Mouse (Mus musculus) intestine, embryonic 15.5 days (tissue): ENCODE data around the gene Tpsb2. TPM values are rescaled to one million over a fixed set of nuclear protein-coding genes. Genes with fewer than 3 reads are reported as not detected.

Source experiments
- ATAC-seq: fragments of 200-750 bp; cut with Nextera tagmentation; 2 replicates; pipeline ENCODE4 v1.8.0; 2017; ENCODE audit warnings: moderate TSS enrichment, moderate library complexity
- H3K27ac ChIP-seq: fragments of 300-500 bp; sonication (generic); 2 replicates; pipeline ENCODE4 v1.5.1; 2015; ENCODE audit warnings: mild to moderate bottlenecking, inconsistent platforms
- H3K27me3 ChIP-seq: fragments of 300-500 bp; sonication (generic); replicated peaks from 2 replicates; pipeline ENCODE4 v1.6.1; 2015; ENCODE audit warnings: inconsistent platforms
- H3K36me3 ChIP-seq: fragments of 300-500 bp; sonication (generic); 2 replicates; pipeline ENCODE4 v1.6.1; 2015; ENCODE audit warnings: inconsistent platforms
- H3K4me1 ChIP-seq: fragments of 300-500 bp; sonication (generic); replicated peaks from 2 replicates; pipeline ENCODE4 v1.6.1; 2015; ENCODE audit warnings: inconsistent platforms
- H3K4me2 ChIP-seq: fragments of 300-500 bp; sonication (generic); replicated peaks from 2 replicates; pipeline ENCODE4 v1.6.1; 2015; ENCODE audit warnings: mild to moderate bottlenecking, inconsistent platforms
- H3K4me3 ChIP-seq: fragments of 300-500 bp; sonication (generic); replicated peaks from 2 replicates; pipeline ENCODE4 v1.5.1; 2015; ENCODE audit warnings: inconsistent platforms
- H3K9ac ChIP-seq: fragments of 300-500 bp; sonication (generic); 2 replicates; pipeline ENCODE4 v1.6.1; 2015; ENCODE audit warnings: inconsistent platforms
- H3K9me3 ChIP-seq: fragments of 300-500 bp; sonication (generic); 2 replicates; pipeline ENCODE4 v1.6.1; 2016; ENCODE audit warnings: inconsistent platforms
- WGBS: fragments of 180-500 bp; shearing (Covaris S2); methylation state at CpG from one replicate; pipeline ENCODE4 v1.1.7; 2015; 5-methylcytosine and 5-hydroxymethylcytosine counted together
- polyA plus RNA-seq: library from polyadenylated mRNA; unstranded; fragments of >200 nt; fragmentation: Nextera tagmentation; extraction: Ambion mirVana; gene quantifications from 2 replicates; pipeline ENCODE4 v1.2.1, GENCODE M21; 2015

Gene Tpsb2
- polyA plus RNA-seq, 1 experiment from 2014 or later = 1.9 TPM

GRCm38 (mm10) chr17:25372491-25372890, 6.4 kb downstream of the Tpsb2 start:
- peak overlapping the region; percentile 11 for H3K4me2 ChIP-seq
- no peak overlapping the region for H3K9ac ChIP-seq
- H3K27me3 ChIP-seq = no peaks in the 10 kb centered on the region
- WGBS = 45% methylated on average over 8 of the region's 8 CpGs
- no peak overlapping the region for H3K4me3 ChIP-seq
- ATAC-seq = peak; percentile 88
- peak overlapping the region; percentile 23 for H3K27ac ChIP-seq
- H3K9me3 ChIP-seq = no peaks in the 10 kb centered on the region
- H3K36me3 ChIP-seq = no peaks in the 10 kb centered on the region; the same call in 1 of the 2 replicates
- peaks cover 10% of the 10 kb centered on the region for H3K4me1 ChIP-seq

- H3K9ac ChIP-seq = no peak overlapping the region
- H3K27me3 ChIP-seq = no peaks in the 10 kb centered on the region
- H3K9me3 ChIP-seq = no peaks in the 10 kb centered on the region
- H3K36me3 ChIP-seq = no peaks in the 10 kb centered on the region; the same call in 1 of the 2 replicates
- no peak overlapping the region for H3K4me3 ChIP-seq
- peaks cover 10% of the 10 kb centered on the region for H3K4me1 ChIP-seq
- no peak for ATAC-seq
- 28% methylated on average over 9 of the region's 9 CpGs for WGBS
- no peak overlapping the region for H3K4me2 ChIP-seq
- H3K27ac ChIP-seq = no peak overlapping the region
These were observed 7.9 kb downstream of the Tpsb2 start for GRCm38 (mm10) chr17:25374011-25374410.

GRCm38 (mm10) chr17:25394526-25394925, 28.4 kb downstream of the Tpsb2 start:
- H3K27ac ChIP-seq = no peak overlapping the region
- 79% methylated on average over 4 of the region's 4 CpGs for WGBS
- no peak for ATAC-seq
- no peak overlapping the region for H3K9ac ChIP-seq
- no peaks in the 10 kb centered on the region; the same call in 1 of the 2 replicates for H3K36me3 ChIP-seq
- H3K4me2 ChIP-seq = no peak overlapping the region
- H3K27me3 ChIP-seq = no peaks in the 10 kb centered on the region
- H3K4me1 ChIP-seq = 0 out of 2 replicates have a peak, but pooled peaks cover 3% of the 10 kb centered on the region
- H3K9me3 ChIP-seq = no peaks in the 10 kb centered on the region
- H3K4me3 ChIP-seq = no peak overlapping the region

- H3K4me3 ChIP-seq = no peak overlapping the region
- no peak overlapping the region for H3K4me2 ChIP-seq
- H3K27me3 ChIP-seq = no peaks in the 10 kb centered on the region
- H3K9me3 ChIP-seq = no peaks in the 10 kb centered on the region
- peak; percentile 63 for ATAC-seq
- H3K36me3 ChIP-seq = no peaks in the 10 kb centered on the region
- H3K9ac ChIP-seq = no peak overlapping the region
- 33% methylated on average over 14 of the region's 14 CpGs for WGBS
- no peak overlapping the region for H3K27ac ChIP-seq
- H3K4me1 ChIP-seq = 0 out of 2 replicates have a peak, but pooled peaks cover 3% of the 10 kb centered on the region
These were observed 31.9 kb downstream of the Tpsb2 start for GRCm38 (mm10) chr17:25397804-25398519.

GRCm38 (mm10) chr17:25398520-25398838, 32.4 kb downstream of the Tpsb2 start:
- no peaks in the 10 kb centered on the region for H3K27me3 ChIP-seq
- 57% methylated on average over 13 of the region's 13 CpGs for WGBS
- H3K4me2 ChIP-seq = no peak overlapping the region
- H3K9ac ChIP-seq = no peak overlapping the region
- no peaks in the 10 kb centered on the region for H3K9me3 ChIP-seq
- no peaks in the 10 kb centered on the region for H3K36me3 ChIP-seq
- no peak overlapping the region for H3K27ac ChIP-seq
- 0 out of 2 replicates have a peak, but pooled peaks have one; percentile 35 for ATAC-seq
- no peak overlapping the region for H3K4me3 ChIP-seq
- 0 out of 2 replicates have a peak, but pooled peaks cover 3% of the 10 kb centered on the region for H3K4me1 ChIP-seq

GRCm38 (mm10) chr17:25400443-25400842, 34.3 kb downstream of the Tpsb2 start:
- H3K36me3 ChIP-seq = no peaks in the 10 kb centered on the region
- ATAC-seq = no peak
- no peak overlapping the region for H3K9ac ChIP-seq
- WGBS = 7% methylated on average over 7 of the region's 7 CpGs
- no peaks in the 10 kb centered on the region for H3K9me3 ChIP-seq
- no peak overlapping the region for H3K4me3 ChIP-seq
- H3K4me1 ChIP-seq = peaks cover 13% of the 10 kb centered on the region
- no peaks in the 10 kb centered on the region for H3K27me3 ChIP-seq
- H3K4me2 ChIP-seq = no peak overlapping the region
- H3K27ac ChIP-seq = no peak overlapping the region

GRCm38 (mm10) chr17:25401491-25401890, 35.4 kb downstream of the Tpsb2 start:
- Histone ChIP-seq H3K9me3 (no peaks in the 10 kb centered on the region), H3K4me3 (no peak overlapping the region), H3K4me2 (no peak overlapping the region), H3K4me1 (peaks cover 23% of the 10 kb centered on the region), H3K36me3 (no peaks in the 10 kb centered on the region), H3K27ac (no peak overlapping the region), H3K27me3 (no peaks in the 10 kb centered on the region), H3K9ac (no peak overlapping the region)
- no peak for ATAC-seq
- WGBS = 57% methylated on average over 4 of the region's 4 CpGs

- 83% methylated on average over 13 of the region's 13 CpGs for WGBS
- H3K9me3 ChIP-seq = no peaks in the 10 kb centered on the region
- H3K36me3 ChIP-seq = no peaks in the 10 kb centered on the region
- no peak for ATAC-seq
- H3K4me1 ChIP-seq = peaks cover 30% of the 10 kb centered on the region
- H3K4me2 ChIP-seq = no peak overlapping the region
- no peak overlapping the region for H3K4me3 ChIP-seq
- no peak overlapping the region for H3K27ac ChIP-seq
- no peak overlapping the region for H3K9ac ChIP-seq
- no peaks in the 10 kb centered on the region for H3K27me3 ChIP-seq
These were observed 36.1 kb downstream of the Tpsb2 start for GRCm38 (mm10) chr17:25402224-25402623.

- no peak overlapping the region for H3K4me2 ChIP-seq
- H3K9me3 ChIP-seq = no peaks in the 10 kb centered on the region
- ATAC-seq = no peak
- H3K9ac ChIP-seq = no peak overlapping the region
- H3K27me3 ChIP-seq = no peaks in the 10 kb centered on the region
- no peaks in the 10 kb centered on the region for H3K36me3 ChIP-seq
- no peak overlapping the region for H3K4me3 ChIP-seq
- H3K4me1 ChIP-seq = peaks cover 33% of the 10 kb centered on the region
- WGBS = 68% methylated on average over 3 of the region's 3 CpGs
- no peak overlapping the region for H3K27ac ChIP-seq
These were observed 38.1 kb downstream of the Tpsb2 start for GRCm38 (mm10) chr17:25404190-25404589.

- no peaks in the 10 kb centered on the region for H3K36me3 ChIP-seq
- 6% methylated on average over 9 of the region's 10 CpGs for WGBS
- H3K4me2 ChIP-seq = no peak overlapping the region
- no peak overlapping the region for H3K9ac ChIP-seq
- peak overlapping the region; percentile 49; the same call in 1 of the 2 replicates for H3K27ac ChIP-seq
- H3K9me3 ChIP-seq = no peaks in the 10 kb centered on the region
- no peak overlapping the region for H3K4me3 ChIP-seq
- H3K27me3 ChIP-seq = no peaks in the 10 kb centered on the region
- H3K4me1 ChIP-seq = peaks cover 39% of the 10 kb centered on the region
- peak; percentile 76 for ATAC-seq
These were observed 39.3 kb downstream of the Tpsb2 start for GRCm38 (mm10) chr17:25405224-25405895.

- no peaks in the 10 kb centered on the region for H3K9me3 ChIP-seq
- H3K4me2 ChIP-seq = no peak overlapping the region
- ATAC-seq = no peak
- 39% methylated on average over 6 of the region's 6 CpGs for WGBS
- H3K27ac ChIP-seq = peak overlapping the region; percentile 49; the same call in 1 of the 2 replicates
- no peaks in the 10 kb centered on the region for H3K27me3 ChIP-seq
- H3K36me3 ChIP-seq = no peaks in the 10 kb centered on the region
- H3K4me3 ChIP-seq = no peak overlapping the region
- H3K4me1 ChIP-seq = peaks cover 41% of the 10 kb centered on the region
- H3K9ac ChIP-seq = no peak overlapping the region
These were observed 39.9 kb downstream of the Tpsb2 start for GRCm38 (mm10) chr17:25406011-25406441.

- Histone ChIP-seq H3K4me3 (no peak overlapping the region), H3K27ac (no peak overlapping the region), H3K9ac (no peak overlapping the region), H3K27me3 (no peaks in the 10 kb centered on the region), H3K9me3 (no peaks in the 10 kb centered on the region), H3K4me1 (peaks cover 47% of the 10 kb centered on the region), H3K36me3 (no peaks in the 10 kb centered on the region), H3K4me2 (no peak overlapping the region)
- ATAC-seq = no peak
- 63% methylated on average over 4 of the region's 4 CpGs for WGBS
These were observed 41.2 kb downstream of the Tpsb2 start for GRCm38 (mm10) chr17:25407352-25407751.
